Mouse (Mus musculus) megakaryocyte progenitor cell, adult 5-6 weeks (primary cell): ENCODE results near the gene Gm21874. TPM values are rescaled to one million over a fixed set of nuclear protein-coding genes. Genes with fewer than 3 reads are reported as not detected.
"Not testable (repeated sequence)": the region's sequence is repeated elsewhere in the genome, so short reads cannot be mapped to it uniquely, and the experiment has no call there.

Experiments used
- ATAC-seq: replicated peaks from 2 replicates; pipeline ENCODE4 v1.8.0; 2016; ENCODE audit warnings: mild to moderate bottlenecking, moderate TSS enrichment, inconsistent platforms; ENCODE audit not compliant: poor library complexity
- total RNA-seq, 2 experiments: library from RNA; stranded (forward) in 1 of 2; stranded (reverse) in 1 of 2; fragments of 157-497, 149-512 nt in 1 of 2; fragments of 200-1000 nt in 1 of 2; gene quantifications; 2 replicates each; pipeline versions ENCODE4 v1.2.3 to v1.2.4; 2015 to 2017

The Gm21874 gene
- total RNA-seq (2015) (not detected in 2 replicates), total RNA-seq (2017) (not detected in 2 replicates)

- ATAC-seq = not testable (repeated sequence)
Observed at GRCm38 (mm10) chrY:9416048-9416447, at the start of gene Gm21874. Gm21874 (minus strand) TSS chrY:9416148.

Other genes with a start within 250 kb of the Gm21874 start
- gene Gm21721, start 214.0 kb downstream of the Gm21874 start, total RNA-seq (2015) = not detected in 2 replicates
- gene Gm21721, start 214.0 kb downstream of the Gm21874 start, total RNA-seq (2017) = not detected in 2 replicates
- gene Gm21812, start 69.0 kb downstream of the Gm21874 start, total RNA-seq (2015) = not detected in 2 replicates
- not detected in 2 replicates for gene Gm21812, start 69.0 kb downstream of the Gm21874 start, total RNA-seq (2017)